Mouse (Mus musculus) layer of hippocampus, adult 2 months (tissue): ENCODE results near the gene Fut11. TPM values are rescaled to one million over a fixed set of nuclear protein-coding genes. Genes with fewer than 3 reads are reported as not detected.

Source experiments
- DNase-seq, 2 experiments: peaks; one replicate each; pipeline ENCODE4 v3.0.0; 2022; ENCODE audit warnings: low spot score in 2 of 2
- H3K27ac ChIP-seq: fragments of 200-600 bp; 2 replicates; pipeline ENCODE4 v1.8.1; 2022
- H3K4me3 ChIP-seq: fragments of 200-600 bp; 2 replicates; pipeline ENCODE4 v1.8.1; 2022; ENCODE audit warnings: mild to moderate bottlenecking
- CTCF ChIP-seq: fragments of 200-600 bp; conservative IDR thresholded peaks from 2 replicates; pipeline ENCODE4 v1.8.1; 2022; ENCODE audit warnings: antibody characterized with exemption, mild to moderate bottlenecking, moderate library complexity
- total RNA-seq, 2 experiments: library from RNA; stranded (reverse); gene quantifications; 2 replicates each; pipeline ENCODE4 v1.2.3; 2021

Fut11 gene
- total RNA-seq, 2 experiments from 2014 or later: 14.8 to 15.5 TPM

DNA sequence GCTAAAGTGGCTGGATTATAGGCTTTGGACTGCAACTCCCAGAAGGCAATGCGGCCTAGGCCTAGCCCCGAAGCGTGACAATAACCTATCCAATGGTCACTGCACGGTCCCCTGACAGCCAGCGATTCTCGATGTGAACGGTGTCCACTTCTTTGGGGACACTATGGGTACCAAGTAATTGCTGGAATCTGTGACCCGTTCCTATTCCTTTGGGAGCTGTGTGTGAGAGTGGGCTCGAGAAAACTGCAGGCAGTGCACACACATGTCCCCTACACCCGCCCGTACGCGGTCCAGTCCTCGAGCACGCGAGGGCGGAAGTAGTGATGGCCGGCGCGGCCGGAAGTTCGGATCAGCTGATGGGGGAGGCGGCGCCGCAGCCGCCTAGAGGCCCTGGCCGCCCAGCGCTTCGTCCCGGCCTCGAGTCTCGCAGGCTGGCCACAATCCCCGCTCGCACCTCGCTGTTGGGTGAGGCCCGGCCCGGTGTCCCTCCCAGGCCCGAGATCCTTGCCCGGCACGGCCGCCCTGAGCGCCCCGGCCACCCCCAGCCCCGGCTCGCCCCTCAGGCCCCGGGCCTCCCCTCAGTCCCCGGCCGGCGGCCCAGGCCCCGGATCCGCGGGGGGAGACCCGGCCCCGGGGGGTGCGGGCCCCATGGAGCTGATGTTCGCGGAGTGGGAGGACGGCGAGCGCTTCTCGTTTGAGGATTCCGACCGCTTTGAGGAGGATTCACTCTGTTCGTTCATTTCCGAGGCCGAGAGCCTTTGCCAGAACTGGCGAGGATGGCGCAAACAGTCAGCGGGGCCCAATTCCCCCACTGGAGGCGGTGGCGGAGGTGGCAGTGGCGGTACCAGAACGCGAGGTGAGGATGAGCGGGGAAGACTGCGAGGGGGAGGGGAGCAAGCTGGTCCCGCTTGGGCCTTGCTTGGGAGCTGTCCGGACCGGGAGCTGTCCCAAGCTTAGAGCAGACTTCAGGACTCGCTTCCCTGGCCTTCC is 12.7 kb downstream of the Fut11 start, which contains the start of gene Zswim8:
Gene Zswim8 (plus strand): TSS at position 352 of the 990 bp plus-strand sequence.
- H3K4me3 ChIP-seq: peak within 1 kb of the TSS; percentile 76
- peak; percentile 85 to 89 for DNase-seq
- H3K27ac ChIP-seq: peak within 1 kb of the TSS; percentile 96
- TF ChIP-seq CTCF: peak; percentile 33

- H3K27ac ChIP-seq: peak overlapping the region; percentile 96
- DNase-seq: no peak
- no peak for TF ChIP-seq CTCF
- H3K4me3 ChIP-seq: peak overlapping the region; percentile 76
Measured at GRCm38 (mm10) chr14:20708239-20708638, 13.5 kb downstream of the Fut11 start.

GRCm38 (mm10) chr14:20713832-20714231 is 19.1 kb downstream of the Fut11 start:
- TF ChIP-seq CTCF: no peak
- Histone ChIP-seq H3K4me3 (no peak overlapping the region), H3K27ac (no peak overlapping the region)
- DNase-seq: no peak

- no peak overlapping the region for H3K4me3 ChIP-seq
- no peak overlapping the region for H3K27ac ChIP-seq
- TF ChIP-seq CTCF: no peak
- DNase-seq: no peak
Measured at GRCm38 (mm10) chr14:20718443-20718842, 23.7 kb downstream of the Fut11 start.

- no peak for TF ChIP-seq CTCF
- Histone ChIP-seq H3K4me3 (no peak overlapping the region), H3K27ac (no peak overlapping the region)
- no peak for DNase-seq
Measured at GRCm38 (mm10) chr14:20719767-20720166, 25.0 kb downstream of the Fut11 start.

DNA sequence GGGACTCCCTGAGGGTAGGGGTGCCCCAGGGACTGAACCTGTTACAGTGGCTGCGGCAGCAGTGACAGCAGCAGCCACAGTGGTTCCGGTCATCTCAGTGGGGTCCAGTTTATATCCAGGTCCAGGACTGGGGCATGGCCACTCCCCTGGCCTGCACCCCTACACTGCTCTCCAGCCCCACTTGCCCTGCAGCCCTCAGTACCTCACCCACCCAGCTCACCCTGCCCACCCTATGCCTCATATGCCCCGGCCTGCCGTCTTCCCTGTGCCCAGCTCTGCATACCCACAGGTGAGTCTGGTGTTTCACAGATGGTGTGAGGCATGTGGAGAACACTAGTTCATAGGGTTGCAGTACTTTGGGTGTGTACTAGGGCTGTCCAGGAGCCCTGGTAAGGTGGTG is 26.6 kb downstream of the Fut11 start:
- DNase-seq: no peak

DNA sequence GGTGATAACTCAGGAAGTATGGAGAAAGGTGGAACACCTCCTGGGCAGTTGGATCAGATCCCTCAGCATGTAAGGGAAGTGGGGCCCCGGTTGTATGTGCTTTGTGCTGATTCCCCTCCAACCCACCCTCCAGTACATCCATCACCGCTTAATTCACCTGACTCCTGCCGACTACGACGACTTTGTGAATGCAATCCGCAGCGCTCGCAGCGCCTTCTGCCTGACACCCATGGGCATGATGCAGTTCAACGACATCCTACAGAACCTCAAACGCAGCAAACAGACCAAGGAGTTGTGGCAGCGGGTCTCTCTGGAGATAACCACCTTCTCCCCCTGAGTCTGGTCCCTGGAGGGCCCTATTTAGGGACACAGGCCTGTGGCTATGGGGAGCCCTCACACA is 28.2 kb downstream of the Fut11 start:
- Histone ChIP-seq H3K4me3 (no peak overlapping the region), H3K27ac (no peak overlapping the region)
- no peak for DNase-seq
- TF ChIP-seq CTCF: no peak

More for the DNA sequence above, 26.6 kb downstream of the Fut11 start:
- TF ChIP-seq CTCF: no peak
- no peak overlapping the region for H3K4me3 ChIP-seq
- no peak overlapping the region for H3K27ac ChIP-seq

DNA sequence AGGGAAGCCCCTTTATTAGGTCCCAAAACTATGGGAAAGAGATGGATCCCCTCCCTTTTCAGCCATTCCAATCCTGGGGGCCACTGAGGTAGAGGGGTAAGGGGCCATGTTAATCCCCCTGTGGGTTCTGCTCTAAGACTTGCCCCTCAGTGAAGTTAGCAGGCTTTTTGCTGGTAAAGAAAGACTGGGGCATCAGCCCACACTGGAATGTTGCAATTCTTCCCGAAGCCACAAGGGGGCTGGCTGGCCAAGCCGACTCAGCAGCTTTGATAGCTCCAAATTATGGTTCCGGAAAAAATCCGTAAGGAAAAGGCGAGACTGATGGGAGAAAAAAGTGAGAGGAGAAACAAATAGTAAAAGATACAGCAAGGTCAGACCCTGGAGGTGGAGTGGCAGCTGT is 29.3 kb downstream of the Fut11 start:
- no peak overlapping the region for H3K27ac ChIP-seq
- TF ChIP-seq CTCF: peak; percentile 94
- peak; percentile 64 to 81 for DNase-seq
- no peak overlapping the region for H3K4me3 ChIP-seq

GRCm38 (mm10) chr14:20725660-20726339 is 31.0 kb downstream of the Fut11 start:
- TF ChIP-seq CTCF: no peak
- H3K4me3 ChIP-seq: no peak overlapping the region
- H3K27ac ChIP-seq: no peak overlapping the region
- DNase-seq: no peak

DNA sequence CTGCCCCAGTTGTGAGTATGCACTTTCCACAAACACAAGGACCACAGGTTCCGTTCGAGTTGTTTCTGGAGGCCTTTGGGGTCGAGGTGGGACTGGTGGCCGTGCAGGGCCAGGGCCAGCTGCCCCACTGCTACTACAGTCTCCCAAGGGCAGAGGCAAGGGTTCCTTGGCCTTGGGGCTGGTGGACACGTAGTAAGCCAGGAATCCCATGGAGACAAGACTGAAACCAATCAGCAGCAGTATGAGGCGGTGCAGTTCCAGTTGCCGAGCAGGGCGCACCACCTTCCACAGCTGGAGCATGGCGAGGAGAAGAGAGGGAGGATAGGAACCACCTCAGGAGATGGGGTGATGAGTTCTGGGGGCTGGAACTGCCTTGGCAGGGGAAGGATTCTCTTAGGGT is 35.1 kb downstream of the Fut11 start:
- no peak for DNase-seq
- H3K27ac ChIP-seq: no peak overlapping the region
- TF ChIP-seq CTCF: no peak
- H3K4me3 ChIP-seq: no peak overlapping the region

- TF ChIP-seq CTCF: no peak
- DNase-seq: no peak
- no peak overlapping the region for H3K4me3 ChIP-seq
Measured at GRCm38 (mm10) chr14:20730853-20731602, 36.3 kb downstream of the Fut11 start.

DNA sequence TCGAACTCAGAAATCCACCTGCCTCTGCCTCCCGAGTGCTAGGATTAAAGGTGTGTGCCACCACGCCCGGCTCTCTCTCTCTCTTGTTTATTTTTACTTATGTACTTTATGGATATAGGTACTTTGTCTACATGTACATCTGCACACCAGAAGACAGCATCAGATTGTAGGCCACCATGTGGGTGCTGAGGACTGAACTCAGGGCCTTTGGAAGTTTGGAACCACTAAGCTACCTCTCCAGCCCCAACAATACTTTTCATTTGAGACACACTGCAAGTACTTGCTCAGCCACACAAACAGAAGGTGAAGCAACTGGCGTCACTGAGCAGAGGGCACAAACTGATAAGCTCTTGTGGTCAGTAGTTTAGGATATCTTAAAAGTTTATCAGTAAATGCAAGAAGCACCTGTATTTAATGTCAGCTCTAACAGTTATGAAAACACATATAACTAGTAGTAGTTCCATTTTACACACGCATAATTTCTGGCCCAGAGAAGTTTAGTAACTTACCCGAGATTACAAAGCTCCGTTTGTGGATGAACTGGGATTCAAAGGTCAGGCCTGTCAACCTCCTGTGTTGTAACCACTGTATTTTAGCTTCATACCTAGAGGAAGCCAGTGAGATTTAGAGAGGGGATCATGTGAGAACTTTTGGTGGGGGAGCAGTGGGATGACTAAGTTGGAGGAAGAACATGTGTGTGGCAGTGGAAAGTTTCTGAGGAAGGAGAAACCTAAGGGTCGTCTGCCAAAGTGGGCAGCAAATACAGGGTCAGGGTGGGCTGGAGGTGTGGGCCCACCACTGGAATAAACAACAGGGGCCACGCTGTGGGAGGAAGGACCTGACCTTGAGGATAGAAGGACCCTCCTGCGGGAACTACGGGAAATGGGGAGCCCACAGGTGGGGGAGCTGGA is 38.5 kb downstream of the Fut11 start:
- DNase-seq: no peak
- TF ChIP-seq CTCF: no peak
- peak overlapping the region; percentile 97 for H3K27ac ChIP-seq
- peak overlapping the region; percentile 82 for H3K4me3 ChIP-seq

More at GRCm38 (mm10) chr14:20730853-20731602, 36.3 kb downstream of the Fut11 start:
- H3K27ac ChIP-seq: no peak overlapping the region
